Mouse (Mus musculus): ENCODE measurements at regions not wholly inside any gene's neighbourhood (a gene's known extent, or its start where the extent isn't known, plus 50 kb on each side); places are given as distances from the start of the nearest gene placed in this dataset.

- no peaks in the 10 kb centered on the region for H3K9me3 ChIP-seq (ENCODE audit: control insufficient read depth, insufficient read depth, low read depth, low read length)
- H3K9ac ChIP-seq (ENCODE audit: insufficient read depth, low read depth, low read length, poor library complexity, severe bottlenecking): no peak overlapping the region
- DNase-seq (ENCODE audit: low read depth, low spot score): no peak
- no peak overlapping the region for H3K27ac ChIP-seq (ENCODE audit: insufficient read depth, low read depth, low read length, poor library complexity, severe bottlenecking)
- no peak for TF ChIP-seq ZNF384 (IDR thresholded peaks at IDR 0.05; ENCODE audit: low read depth, low read length)
- no peak for TF ChIP-seq ZC3H11A (IDR thresholded peaks at IDR 0.05; ENCODE audit: borderline replicate concordance, low read depth, low read length)
- TF ChIP-seq CHD2 (IDR thresholded peaks at IDR 0.05; ENCODE audit: low read depth, low read length): no peak
- TF ChIP-seq HCFC1 (IDR thresholded peaks at IDR 0.05; ENCODE audit: borderline replicate concordance, insufficient read depth, low read length): no peak
- in situ Hi-C loops (cut with MboI; ENCODE audit: low sequenced_read_pairs in 2 of 2, unreplicated experiment in 2 of 2): no loop called here
- H3K36me3 ChIP-seq (ENCODE audit: control insufficient read depth, insufficient read depth, low read length, poor library complexity, severe bottlenecking): no peaks in the 10 kb centered on the region
- no peak overlapping the region for H3K4me3 ChIP-seq (ENCODE audit: insufficient read depth in 1 of 2, low read depth in 1 of 2, low read length in 2 of 2, poor library complexity in 1 of 2, severe bottlenecking in 1 of 2)
- H3K4me1 ChIP-seq (ENCODE audit: control insufficient read depth in 2 of 2, insufficient read depth in 2 of 2, low read length in 2 of 2, poor library complexity in 1 of 2): no peaks in the 10 kb centered on the region
Observed at GRCm38 (mm10) chr11:45514415-45515271, 337.2 kb upstream of the Clint1 start.

GRCm38 (mm10) chr11:45524720-45525119 is 327.1 kb upstream of the Clint1 start:
- no peak overlapping the region for H3K4me3 ChIP-seq (ENCODE audit: insufficient read depth in 1 of 2, low read depth in 1 of 2, low read length in 2 of 2, poor library complexity in 1 of 2, severe bottlenecking in 1 of 2)
- no peak for DNase-seq (ENCODE audit: low read depth, low spot score)
- no peaks in the 10 kb centered on the region for H3K9me3 ChIP-seq (ENCODE audit: control insufficient read depth, insufficient read depth, low read depth, low read length)
- no peak overlapping the region for H3K27ac ChIP-seq (ENCODE audit: insufficient read depth, low read depth, low read length, poor library complexity, severe bottlenecking)
- in situ Hi-C loops (cut with MboI; ENCODE audit: low sequenced_read_pairs in 2 of 2, unreplicated experiment in 2 of 2): no loop called here
- no peak overlapping the region for H3K9ac ChIP-seq (ENCODE audit: insufficient read depth, low read depth, low read length, poor library complexity, severe bottlenecking)
- TF ChIP-seq CHD2 (IDR thresholded peaks at IDR 0.05; ENCODE audit: low read depth, low read length) (no peak), MAFK (IDR thresholded peaks at IDR 0.05; ENCODE audit: insufficient read depth, low read depth, low read length) (no peak), HCFC1 (IDR thresholded peaks at IDR 0.05; ENCODE audit: borderline replicate concordance, insufficient read depth, low read length) (no peak)
- no peaks in the 10 kb centered on the region for H3K4me1 ChIP-seq (ENCODE audit: control insufficient read depth in 2 of 2, insufficient read depth in 2 of 2, low read length in 2 of 2, poor library complexity in 1 of 2)
- H3K36me3 ChIP-seq (ENCODE audit: control insufficient read depth, insufficient read depth, low read length, poor library complexity, severe bottlenecking): no peaks in the 10 kb centered on the region

GRCm38 (mm10) chr11:45531044-45531626 is 320.7 kb upstream of the Clint1 start:
- no peak for TF ChIP-seq CHD2 (IDR thresholded peaks at IDR 0.05; ENCODE audit: low read depth, low read length)
- no peak for TF ChIP-seq HCFC1 (IDR thresholded peaks at IDR 0.05; ENCODE audit: borderline replicate concordance, insufficient read depth, low read length)
- TF ChIP-seq MAFK (IDR thresholded peaks at IDR 0.05; ENCODE audit: insufficient read depth, low read depth, low read length): no peak
- no peak for TF ChIP-seq ZNF384 (IDR thresholded peaks at IDR 0.05; ENCODE audit: low read depth, low read length)
- TF ChIP-seq ZC3H11A (IDR thresholded peaks at IDR 0.05; ENCODE audit: borderline replicate concordance, low read depth, low read length): no peak
- Histone ChIP-seq H3K4me1 (ENCODE audit: control insufficient read depth in 2 of 2, insufficient read depth in 2 of 2, low read length in 2 of 2, poor library complexity in 1 of 2) (no peaks in the 10 kb centered on the region), H3K36me3 (ENCODE audit: control insufficient read depth, insufficient read depth, low read length, poor library complexity, severe bottlenecking) (no peaks in the 10 kb centered on the region), H3K9ac (ENCODE audit: insufficient read depth, low read depth, low read length, poor library complexity, severe bottlenecking) (no peak overlapping the region), H3K4me3 (ENCODE audit: insufficient read depth in 1 of 2, low read depth in 1 of 2, low read length in 2 of 2, poor library complexity in 1 of 2, severe bottlenecking in 1 of 2) (no peak overlapping the region), H3K9me3 (ENCODE audit: control insufficient read depth, insufficient read depth, low read depth, low read length) (no peaks in the 10 kb centered on the region), H3K27ac (ENCODE audit: insufficient read depth, low read depth, low read length, poor library complexity, severe bottlenecking) (no peak overlapping the region)
- in situ Hi-C loops (cut with MboI; ENCODE audit: low sequenced_read_pairs in 2 of 2, unreplicated experiment in 2 of 2): loop anchor here in 1 of 2 experiments (5.0 kb wide), 1 partner anchor 934 kb away; no protein-coding TSS in a partner anchor
- DNase-seq (ENCODE audit: low read depth, low spot score): no peak

GRCm38 (mm10) chr11:45533402-45534056 is 318.3 kb upstream of the Clint1 start:
- in situ Hi-C loops (cut with MboI; ENCODE audit: low sequenced_read_pairs in 2 of 2, unreplicated experiment in 2 of 2): loop anchor here in 1 of 2 experiments (5.0 kb wide), 1 partner anchor 936 kb away; no protein-coding TSS in a partner anchor
- DNase-seq (ENCODE audit: low read depth, low spot score): peak; percentile 49
- H3K4me1 ChIP-seq (ENCODE audit: control insufficient read depth in 2 of 2, insufficient read depth in 2 of 2, low read length in 2 of 2, poor library complexity in 1 of 2): no peaks in the 10 kb centered on the region
- no peaks in the 10 kb centered on the region for H3K36me3 ChIP-seq (ENCODE audit: control insufficient read depth, insufficient read depth, low read length, poor library complexity, severe bottlenecking)
- H3K9ac ChIP-seq (ENCODE audit: insufficient read depth, low read depth, low read length, poor library complexity, severe bottlenecking): no peak overlapping the region
- TF ChIP-seq ZC3H11A (IDR thresholded peaks at IDR 0.05; ENCODE audit: borderline replicate concordance, low read depth, low read length) (0 out of 2 replicates have a peak, but pooled peaks have one; percentile 37), ZNF384 (IDR thresholded peaks at IDR 0.05; ENCODE audit: low read depth, low read length) (no peak)
- no peak overlapping the region for H3K4me3 ChIP-seq (ENCODE audit: insufficient read depth in 1 of 2, low read depth in 1 of 2, low read length in 2 of 2, poor library complexity in 1 of 2, severe bottlenecking in 1 of 2)
- no peaks in the 10 kb centered on the region for H3K9me3 ChIP-seq (ENCODE audit: control insufficient read depth, insufficient read depth, low read depth, low read length)
- H3K27ac ChIP-seq (ENCODE audit: insufficient read depth, low read depth, low read length, poor library complexity, severe bottlenecking): no peak overlapping the region
